Mouse (Mus musculus) embryonic stem cell, embryonic (primary cell): ENCODE results near the gene Akap7.

Experiments used
- CTCF ChIA-PET, 4 experiments: fragments of 300-600 bp in 2 of 4; fragments of 350-600 bp in 2 of 4; sonication (Branson Sonifier 250); formaldehyde crosslinking; loops; one replicate each; lab custom pipeline; 2022; ENCODE audit warnings: inconsistent platforms in 2 of 4; lab: Charles Lee
- POLR2A ChIA-PET, 4 experiments: fragments of 300-600 bp in 2 of 4; fragments of 350-600 bp in 2 of 4; sonication (Branson Sonifier 250); formaldehyde crosslinking; loops; one replicate each; lab custom pipeline; 2022; ENCODE audit warnings: antibody characterized with exemption in 4 of 4, inconsistent platforms in 1 of 4; lab: Charles Lee

Gene Akap7

GRCm38 (mm10) chr10:25307770-25308169, at the start of gene Akap7:
Gene Akap7 (minus strand): TSS chr10:25307870.
- POLR2A ChIA-PET = interaction anchor here in 1 of 4 experiments (0.6 to 1.6 kb wide), 3 partner anchors 9 to 43 kb away, joined by 3 to 4 read pairs (median 3); no protein-coding TSS in a partner anchor
- CTCF ChIA-PET = no interaction called here

GRCm38 (mm10) chr10:25354390-25354789, 46.7 kb upstream of the Akap7 start:
- ChIA-PET POLR2A (no interaction called here), CTCF (no interaction called here)

- ChIA-PET CTCF (no interaction called here), POLR2A (no interaction called here)
Observed at GRCm38 (mm10) chr10:25353941-25354340, 46.3 kb upstream of the Akap7 start.

- ChIA-PET POLR2A (interaction anchor here in 1 of 4 experiments (1.0 kb wide), 1 partner anchor 17 kb away, joined by 3 read pairs; the partner anchor contains the start of gene Epb41l2), CTCF (no interaction called here)
Observed at GRCm38 (mm10) chr10:25342801-25343200, 35.1 kb upstream of the Akap7 start.

- CTCF ChIA-PET = no interaction called here
- POLR2A ChIA-PET = no interaction called here
Observed at GRCm38 (mm10) chr10:25340675-25341074, 33.0 kb upstream of the Akap7 start.

GRCm38 (mm10) chr10:25333390-25334079, 25.9 kb upstream of the Akap7 start:
- POLR2A ChIA-PET = interaction anchor here in 1 of 4 experiments (0.7 kb wide), 1 partner anchor 31 kb away, joined by 3 read pairs; no protein-coding TSS in a partner anchor
- CTCF ChIA-PET = no interaction called here

GRCm38 (mm10) chr10:25331321-25332049, 23.8 kb upstream of the Akap7 start:
- ChIA-PET CTCF (interaction anchor here in 3 of 4 experiments (0.5 to 1.3 kb wide), 5 partner anchors 8 to 83 kb away, joined by 3 to 6 read pairs (median 4); no protein-coding TSS in a partner anchor), POLR2A (interaction anchor here in 1 of 4 experiments (1.4 to 2.9 kb wide), 2 partner anchors 10 to 19 kb away, joined by 5 to 7 read pairs; no protein-coding TSS in a partner anchor)

GRCm38 (mm10) chr10:25330094-25330493, 22.4 kb upstream of the Akap7 start:
- ChIA-PET CTCF (no interaction called here), POLR2A (interaction anchor here in 1 of 4 experiments (1.4 to 2.9 kb wide), 2 partner anchors 8 to 18 kb away, joined by 5 to 7 read pairs; no protein-coding TSS in a partner anchor)

- POLR2A ChIA-PET = no interaction called here
- CTCF ChIA-PET = no interaction called here
Observed at GRCm38 (mm10) chr10:25327511-25327910, 19.8 kb upstream of the Akap7 start.

- CTCF ChIA-PET = interaction anchor here in 1 of 4 experiments (0.6 to 0.7 kb wide), 2 partner anchors 63 to 89 kb away, joined by 3 to 4 read pairs; no protein-coding TSS in a partner anchor
- POLR2A ChIA-PET = interaction anchor here (0.6 to 0.7 kb wide), 4 partner anchors 13 to 174 kb away, joined by 3 read pairs; no protein-coding TSS in a partner anchor
Observed at GRCm38 (mm10) chr10:25325690-25326089, 18.0 kb upstream of the Akap7 start.

GRCm38 (mm10) chr10:25321198-25321597, 13.5 kb upstream of the Akap7 start:
- CTCF ChIA-PET = no interaction called here

GRCm38 (mm10) chr10:25319531-25319930, 11.9 kb upstream of the Akap7 start:
- POLR2A ChIA-PET = interaction anchor here in 1 of 4 experiments (1.3 kb wide), 1 partner anchor 36 kb away, joined by 3 read pairs; no protein-coding TSS in a partner anchor
- CTCF ChIA-PET = no interaction called here

More at GRCm38 (mm10) chr10:25321198-25321597, 13.5 kb upstream of the Akap7 start:
- POLR2A ChIA-PET = interaction anchor here in 1 of 4 experiments (1.5 to 2.3 kb wide), 2 partner anchors 10 to 19 kb away, joined by 3 to 7 read pairs; no protein-coding TSS in a partner anchor

GRCm38 (mm10) chr10:25318405-25318804, 10.7 kb upstream of the Akap7 start:
- CTCF ChIA-PET = no interaction called here

GRCm38 (mm10) chr10:25317665-25318064, 10.0 kb upstream of the Akap7 start:
- POLR2A ChIA-PET = interaction anchor here in 1 of 4 experiments (1.0 kb wide), 1 partner anchor 43 kb away, joined by 3 read pairs; no protein-coding TSS in a partner anchor
- CTCF ChIA-PET = no interaction called here

More at GRCm38 (mm10) chr10:25318405-25318804, 10.7 kb upstream of the Akap7 start:
- POLR2A ChIA-PET = interaction anchor here in 1 of 4 experiments (1.0 kb wide), 1 partner anchor 42 kb away, joined by 3 read pairs; no protein-coding TSS in a partner anchor

GRCm38 (mm10) chr10:25313856-25314584, 6.3 kb upstream of the Akap7 start:
- ChIA-PET POLR2A (interaction anchor here in 3 of 4 experiments (0.6 to 1.7 kb wide), 7 partner anchors 9 to 119 kb away, joined by 3 to 6 read pairs (median 3); no protein-coding TSS in a partner anchor), CTCF (interaction anchor here in 1 of 4 experiments (0.6 kb wide), 1 partner anchor 547 kb away, joined by 4 read pairs; no protein-coding TSS in a partner anchor)

- CTCF ChIA-PET = interaction anchor here in 2 of 4 experiments (0.5 kb wide), 2 partner anchors 27 to 245 kb away, joined by 3 to 4 read pairs; no protein-coding TSS in a partner anchor
- POLR2A ChIA-PET = interaction anchor here in 2 of 4 experiments (1.1 to 2.4 kb wide), 10 partner anchors 9 to 115 kb away, joined by 3 to 12 read pairs (median 4); partner anchors contain the start of gene Epb41l2 (in 1 of the 2)
Observed at GRCm38 (mm10) chr10:25311554-25312212, 4.0 kb upstream of the Akap7 start.

- ChIA-PET CTCF (no interaction called here), POLR2A (interaction anchor here in 1 of 4 experiments (1.0 kb wide), 1 partner anchor 15 kb away, joined by 3 read pairs; no protein-coding TSS in a partner anchor)
Observed at GRCm38 (mm10) chr10:25310736-25311135, 3.1 kb upstream of the Akap7 start.
